Mouse (Mus musculus) forebrain, embryonic 10.5 days (tissue): ENCODE results near the gene Gbp5. TPM values are rescaled to one million over a fixed set of nuclear protein-coding genes. Genes with fewer than 3 reads are reported as not detected.
A peak's percentile ranks its signal among the peaks of the same experiment; 100 is the strongest.
"Not testable (repeated sequence)": the region's sequence is repeated elsewhere in the genome, so short reads cannot be mapped to it uniquely, and the experiment has no call there.

Source experiments
- DNase-seq: peaks from one replicate; pipeline ENCODE4 v3.0.0-alpha.2; 2017; ENCODE audit warnings: low spot score; ENCODE audit errors: extremely low spot score
- H3K27ac ChIP-seq: fragments of 300-500 bp; sonication (generic); 2 replicates; pipeline ENCODE4 v1.5.1; 2016; ENCODE audit warnings: mild to moderate bottlenecking
- H3K27me3 ChIP-seq: fragments of 300-500 bp; sonication (generic); 2 replicates; pipeline ENCODE4 v1.6.1; 2016; ENCODE audit warnings: mild to moderate bottlenecking; ENCODE audit not compliant: poor library complexity, severe bottlenecking
- H3K36me3 ChIP-seq: fragments of 300-500 bp; sonication (generic); replicated peaks from 2 replicates; pipeline ENCODE4 v1.6.1; 2016; ENCODE audit warnings: mild to moderate bottlenecking, moderate library complexity
- H3K4me1 ChIP-seq: fragments of 300-500 bp; sonication (generic); 2 replicates; pipeline ENCODE4 v1.6.1; 2016
- H3K4me3 ChIP-seq: fragments of 300-500 bp; sonication (generic); 2 replicates; pipeline ENCODE4 v1.5.1; 2016; ENCODE audit warnings: mild to moderate bottlenecking, moderate library complexity
- H3K9me3 ChIP-seq: fragments of 300-500 bp; sonication (generic); 2 replicates; pipeline ENCODE4 v1.6.1; 2016; ENCODE audit warnings: mild to moderate bottlenecking, moderate library complexity
- WGBS: fragments of 180-500 bp; shearing (Covaris S2); methylation state at CpG from one replicate; pipeline ENCODE4 v1.1.7; 2016; 5-methylcytosine and 5-hydroxymethylcytosine counted together
- polyA plus RNA-seq: library from polyadenylated mRNA; unstranded; fragments of >200 nt; fragmentation: Nextera tagmentation; extraction: Ambion mirVana; gene quantifications from 2 replicates; pipeline ENCODE4 v1.2.1, GENCODE M21; 2016

Gbp5 gene
- polyA plus RNA-seq, 1 experiment from 2014 or later: not detected

- DNase-seq: no peak
- H3K36me3 ChIP-seq: no peaks in the 10 kb centered on the region
- peak overlapping the region; percentile 14; the same call in 1 of the 2 replicates for H3K4me3 ChIP-seq
- no peaks in the 10 kb centered on the region for H3K27me3 ChIP-seq
- WGBS: 62% methylated on average over 15 of the region's 15 CpGs
- H3K9me3 ChIP-seq: no peaks in the 10 kb centered on the region
- H3K27ac ChIP-seq: no peak overlapping the region
- H3K4me1 ChIP-seq: peaks cover 10% of the 10 kb centered on the region
These were observed 3.5 kb downstream of the Gbp5 start for GRCm38 (mm10) chr3:142497123-142497841.

- 87% methylated on average over 5 of the region's 5 CpGs for WGBS
- DNase-seq: no peak
- no peaks in the 10 kb centered on the region for H3K9me3 ChIP-seq
These were observed 5.2 kb downstream of the Gbp5 start for GRCm38 (mm10) chr3:142498941-142499340.

GRCm38 (mm10) chr3:142528116-142528515 lies 34.3 kb downstream of the Gbp5 start:
- Histone ChIP-seq H3K36me3 (no peaks in the 10 kb centered on the region), H3K27ac (no peak overlapping the region), H3K4me1 (peaks cover 13% of the 10 kb centered on the region), H3K4me3 (no peak overlapping the region), H3K9me3 (no peaks in the 10 kb centered on the region), H3K27me3 (peaks cover 29% of the 10 kb centered on the region)
- DNase-seq: no peak
- 52% methylated on average over 3 of the region's 3 CpGs for WGBS

More at GRCm38 (mm10) chr3:142498941-142499340, 5.2 kb downstream of the Gbp5 start:
- peaks cover 10% of the 10 kb centered on the region for H3K4me1 ChIP-seq
- no peak overlapping the region for H3K4me3 ChIP-seq
- H3K27ac ChIP-seq: no peak overlapping the region
- H3K36me3 ChIP-seq: no peaks in the 10 kb centered on the region
- no peaks in the 10 kb centered on the region for H3K27me3 ChIP-seq

- Histone ChIP-seq H3K27ac (no peak overlapping the region), H3K4me3 (peak overlapping the region; percentile 64), H3K4me1 (peaks cover 13% of the 10 kb centered on the region), H3K36me3 (no peaks in the 10 kb centered on the region), H3K9me3 (no peaks in the 10 kb centered on the region), H3K27me3 (peaks cover 29% of the 10 kb centered on the region)
- WGBS: 68% methylated on average over 2 of the region's 2 CpGs
- DNase-seq: no peak
These were observed 35.8 kb downstream of the Gbp5 start for GRCm38 (mm10) chr3:142529597-142529996.

- 1% methylated on average over 30 of the region's 30 CpGs for WGBS
- peak within 1 kb of the TSS; percentile 62 for H3K27ac ChIP-seq
- no peaks in the 10 kb centered on the region for H3K9me3 ChIP-seq
- H3K4me3 ChIP-seq: peak within 1 kb of the TSS; percentile 64
- H3K27me3 ChIP-seq: peaks cover 29% of the 10 kb centered on the region
- peaks cover 13% of the 10 kb centered on the region for H3K4me1 ChIP-seq
- H3K36me3 ChIP-seq: no peaks in the 10 kb centered on the region
- peak; percentile 39 for DNase-seq
These were observed 36.5 kb downstream of the Gbp5 start, which contains the start of gene Gbp7 for GRCm38 (mm10) chr3:142530087-142530953. Gbp7 (plus strand) TSS chr3:142530342.

GRCm38 (mm10) chr3:142531595-142531994 lies 37.8 kb downstream of the Gbp5 start:
- H3K36me3 ChIP-seq: no peaks in the 10 kb centered on the region
- no peak overlapping the region for H3K4me3 ChIP-seq
- H3K27me3 ChIP-seq: peaks cover 29% of the 10 kb centered on the region
- 84% methylated on average over 3 of the region's 3 CpGs for WGBS
- H3K9me3 ChIP-seq: no peaks in the 10 kb centered on the region
- peaks cover 13% of the 10 kb centered on the region for H3K4me1 ChIP-seq
- no peak for DNase-seq
- H3K27ac ChIP-seq: no peak overlapping the region

GRCm38 (mm10) chr3:142533185-142533584 lies 39.4 kb downstream of the Gbp5 start:
- Histone ChIP-seq H3K36me3 (no peaks in the 10 kb centered on the region), H3K27ac (no peak overlapping the region), H3K4me1 (peaks cover 13% of the 10 kb centered on the region), H3K4me3 (no peak overlapping the region), H3K27me3 (peaks cover 29% of the 10 kb centered on the region), H3K9me3 (no peaks in the 10 kb centered on the region)
- DNase-seq: no peak
- 90% methylated on average over 3 of the region's 3 CpGs for WGBS

GRCm38 (mm10) chr3:142535667-142536066 lies 41.9 kb downstream of the Gbp5 start:
- Histone ChIP-seq H3K27ac (no peak overlapping the region), H3K4me1 (peaks cover 3% of the 10 kb centered on the region), H3K9me3 (no peaks in the 10 kb centered on the region), H3K4me3 (no peak overlapping the region), H3K36me3 (no peaks in the 10 kb centered on the region), H3K27me3 (peaks cover 18% of the 10 kb centered on the region)
- DNase-seq: no peak
- 80% methylated on average over 1 of the region's 1 CpGs for WGBS

- Histone ChIP-seq H3K27ac (no peak overlapping the region), H3K9me3 (no peaks in the 10 kb centered on the region), H3K27me3 (no peaks in the 10 kb centered on the region), H3K4me1 (no peaks in the 10 kb centered on the region), H3K4me3 (no peak overlapping the region), H3K36me3 (no peaks in the 10 kb centered on the region)
- no peak for DNase-seq
- 88% methylated on average over 6 of the region's 6 CpGs for WGBS
These were observed 47.6 kb downstream of the Gbp5 start for GRCm38 (mm10) chr3:142541391-142541790.

GRCm38 (mm10) chr3:142542776-142543175 lies 49.0 kb downstream of the Gbp5 start:
- not testable (repeated sequence) for H3K4me3 ChIP-seq, DNase-seq, H3K27me3 ChIP-seq, H3K9me3 ChIP-seq, H3K4me1 ChIP-seq, H3K27ac ChIP-seq, H3K36me3 ChIP-seq
- WGBS: 89% methylated on average over 12 of the region's 12 CpGs

GRCm38 (mm10) chr3:142546690-142547089 lies 52.9 kb downstream of the Gbp5 start:
- Histone ChIP-seq H3K4me1 (no peaks in the 10 kb centered on the region), H3K4me3 (no peak overlapping the region), H3K36me3 (no peaks in the 10 kb centered on the region), H3K27me3 (no peaks in the 10 kb centered on the region), H3K27ac (no peak overlapping the region), H3K9me3 (no peaks in the 10 kb centered on the region)
- WGBS: 90% methylated on average over 3 of the region's 3 CpGs
- no peak for DNase-seq

- Histone ChIP-seq H3K4me1 (no peaks in the 10 kb centered on the region), H3K4me3 (no peak overlapping the region), H3K27me3 (no peaks in the 10 kb centered on the region), H3K36me3 (no peaks in the 10 kb centered on the region), H3K9me3 (no peaks in the 10 kb centered on the region), H3K27ac (no peak overlapping the region)
- DNase-seq: no peak
- 85% methylated on average over 3 of the region's 3 CpGs for WGBS
These were observed 56.4 kb downstream of the Gbp5 start for GRCm38 (mm10) chr3:142550052-142550676.
